Mouse (Mus musculus) embryonic facial prominence, embryonic 11.5 days (tissue): ENCODE measurements around the gene Epha7. TPM values are rescaled to one million over a fixed set of nuclear protein-coding genes. Genes with fewer than 3 reads are reported as not detected.

Experiments used
- ATAC-seq: fragments of 200-750 bp; cut with Nextera tagmentation; replicated peaks from 2 replicates; pipeline ENCODE4 v1.8.0; 2017; ENCODE audit warnings: low read depth; ENCODE audit not compliant: insufficient number of reproducible peaks, low FRiP score, low TSS enrichment
- DNase-seq: peaks from one replicate; pipeline ENCODE4 v3.0.0-alpha.2; 2015; ENCODE audit warnings: low spot score
- H3K27ac ChIP-seq: fragments of 300-500 bp; sonication (generic); replicated peaks from 2 replicates; pipeline ENCODE4 v1.5.1; 2014; ENCODE audit warnings: mild to moderate bottlenecking, low read depth, low read length, control low read depth
- H3K27me3 ChIP-seq: fragments of 300-500 bp; sonication (generic); 2 replicates; pipeline ENCODE4 v1.6.1; 2014; ENCODE audit warnings: mild to moderate bottlenecking, low read length, moderate library complexity, mixed read lengths; ENCODE audit not compliant: control insufficient read depth, insufficient read depth
- H3K36me3 ChIP-seq: fragments of 300-500 bp; sonication (generic); replicated peaks from 2 replicates; pipeline ENCODE4 v1.6.1; 2014; ENCODE audit warnings: low read depth, mild to moderate bottlenecking, low read length, moderate library complexity, mixed read lengths; ENCODE audit not compliant: control insufficient read depth, insufficient read depth
- H3K4me1 ChIP-seq: fragments of 300-500 bp; sonication (generic); 2 replicates; pipeline ENCODE4 v1.6.1; 2014; ENCODE audit warnings: low read length, mixed read lengths; ENCODE audit not compliant: control insufficient read depth, insufficient read depth
- H3K4me2 ChIP-seq: fragments of 300-500 bp; sonication (generic); 2 replicates; pipeline ENCODE4 v1.6.1; 2014; ENCODE audit warnings: low read depth, mild to moderate bottlenecking, control low read depth, low read length, moderate library complexity
- H3K4me3 ChIP-seq: fragments of 300-500 bp; sonication (generic); 2 replicates; pipeline ENCODE4 v1.5.1; 2014; ENCODE audit warnings: low read depth, low read length, control low read depth
- H3K9ac ChIP-seq: fragments of 300-500 bp; sonication (generic); replicated peaks from 2 replicates; pipeline ENCODE4 v1.6.1; 2014; ENCODE audit warnings: mild to moderate bottlenecking, control low read depth, low read length
- H3K9me3 ChIP-seq: fragments of 300-500 bp; sonication (generic); replicated peaks from 2 replicates; pipeline ENCODE4 v1.6.1; 2016; ENCODE audit warnings: mild to moderate bottlenecking, low read length, inconsistent platforms, mixed read lengths; ENCODE audit not compliant: control insufficient read depth
- WGBS: fragments of 180-500 bp; shearing (Covaris S2); extraction: QIAGEN DNeasy Blood & Tissue Kit; methylation state at CpG from one replicate; pipeline ENCODE4 v1.1.7; 2014; 5-methylcytosine and 5-hydroxymethylcytosine counted together
- polyA plus RNA-seq: library from polyadenylated mRNA; unstranded; fragments of >200 nt; fragmentation: Nextera tagmentation; extraction: Ambion mirVana; gene quantifications from 2 replicates; pipeline ENCODE4 v1.2.1, GENCODE M21; 2014

Epha7 gene
- polyA plus RNA-seq, result 56.6 and 57.9 TPM in 2 replicates

DNA sequence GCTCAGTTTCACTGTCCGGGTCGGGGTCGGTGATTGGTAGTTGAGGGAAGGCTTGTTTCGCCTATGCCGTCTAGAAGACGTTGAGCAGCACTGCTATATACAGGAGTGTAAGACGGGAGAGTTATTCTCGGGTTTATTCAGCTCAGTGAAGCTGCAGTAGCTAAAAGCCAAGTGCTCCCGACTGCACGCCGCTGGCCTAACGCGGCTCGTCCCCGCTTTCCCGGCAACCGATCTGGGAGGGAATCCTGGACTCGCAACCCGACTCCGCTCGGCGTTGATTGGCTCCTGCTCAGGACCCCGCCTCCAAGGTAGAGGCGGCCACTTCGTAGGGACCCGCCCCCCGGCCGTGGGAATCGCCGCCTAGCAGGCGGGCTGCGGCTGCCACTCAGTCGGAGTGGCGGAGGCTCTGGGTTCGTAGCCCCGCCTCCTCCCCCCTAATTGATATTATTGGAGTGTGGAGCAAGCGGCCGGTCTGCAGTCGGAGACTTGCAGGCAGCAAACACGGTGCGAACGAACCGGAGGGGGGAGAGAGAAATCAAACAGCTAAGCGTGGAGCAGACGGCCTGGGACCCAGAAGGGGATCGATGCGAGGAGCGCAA, at the start of gene Epha7:
TSS of gene Epha7 (plus strand) at position 441 of the 599 bp plus-strand sequence.
- Histone ChIP-seq H3K27me3 (no peaks in the 10 kb centered on the region), H3K4me2 (peak within 1 kb of the TSS; percentile 82), H3K4me3 (peak within 1 kb of the TSS; percentile 72), H3K4me1 (no peaks in the 10 kb centered on the region), H3K36me3 (no peaks in the 10 kb centered on the region), H3K27ac (peak within 1 kb of the TSS; percentile 94), H3K9ac (peak within 1 kb of the TSS; percentile 95), H3K9me3 (no peaks in the 10 kb centered on the region)
- WGBS, result under 1% methylated on average over 48 of the region's 48 CpGs
- peak; percentile 99 for DNase-seq
- ATAC-seq, result peak; percentile 97

DNA sequence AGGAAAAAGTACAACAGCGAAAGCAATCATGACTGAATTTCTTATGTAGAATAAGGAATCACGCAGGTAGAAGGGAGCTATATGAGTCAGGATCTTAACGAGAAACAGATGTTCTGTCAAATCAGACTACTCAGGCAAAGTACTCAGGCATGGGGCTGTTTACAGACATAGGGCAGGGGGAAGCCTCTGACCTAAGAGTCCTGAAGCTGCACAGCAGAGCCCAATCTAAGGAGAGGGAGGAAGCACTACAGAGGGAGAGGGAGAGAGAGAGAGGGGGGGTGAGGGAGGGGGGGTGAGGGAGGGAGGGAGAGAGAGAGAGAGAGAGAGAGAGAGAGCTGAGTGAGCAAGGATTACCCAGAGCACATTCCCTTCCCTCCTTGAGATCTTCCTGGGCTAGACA, 29.0 kb upstream of the Epha7 start:
- Histone ChIP-seq H3K27me3 (no peaks in the 10 kb centered on the region), H3K4me1 (no peaks in the 10 kb centered on the region), H3K4me3 (no peak overlapping the region), H3K9ac (no peak overlapping the region), H3K4me2 (no peak overlapping the region), H3K9me3 (no peaks in the 10 kb centered on the region), H3K27ac (no peak overlapping the region), H3K36me3 (no peaks in the 10 kb centered on the region)
- ATAC-seq (peak; percentile 100), DNase-seq (peak; percentile 87)
- 12% methylated on average over 3 of the region's 3 CpGs for WGBS

DNA sequence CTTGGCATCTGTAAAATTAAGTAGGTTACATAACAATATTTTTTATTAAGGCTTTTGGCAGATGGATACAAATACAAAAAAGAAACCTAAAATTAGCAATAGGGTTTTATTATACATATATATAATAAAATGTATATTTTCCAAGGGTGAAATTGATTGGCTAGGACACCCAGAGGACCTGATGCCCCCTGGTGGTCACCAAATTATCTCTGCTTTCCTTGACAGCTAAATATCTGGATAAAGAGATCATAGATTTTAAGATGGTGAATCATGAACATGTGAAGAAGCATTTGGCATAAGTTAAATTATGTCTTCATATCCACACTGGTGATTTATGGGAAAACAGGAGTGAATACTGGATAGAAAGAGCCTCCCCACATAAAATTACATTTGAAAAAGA, 4.1 kb upstream of the Epha7 start:
- Histone ChIP-seq H3K4me2 (no peak overlapping the region), H3K27me3 (no peaks in the 10 kb centered on the region), H3K27ac (no peak overlapping the region), H3K9me3 (no peaks in the 10 kb centered on the region), H3K4me3 (no peak overlapping the region), H3K4me1 (no peaks in the 10 kb centered on the region), H3K9ac (no peak overlapping the region), H3K36me3 (no peaks in the 10 kb centered on the region)
- DNase-seq (peak; percentile 69), ATAC-seq (no peak)

DNA sequence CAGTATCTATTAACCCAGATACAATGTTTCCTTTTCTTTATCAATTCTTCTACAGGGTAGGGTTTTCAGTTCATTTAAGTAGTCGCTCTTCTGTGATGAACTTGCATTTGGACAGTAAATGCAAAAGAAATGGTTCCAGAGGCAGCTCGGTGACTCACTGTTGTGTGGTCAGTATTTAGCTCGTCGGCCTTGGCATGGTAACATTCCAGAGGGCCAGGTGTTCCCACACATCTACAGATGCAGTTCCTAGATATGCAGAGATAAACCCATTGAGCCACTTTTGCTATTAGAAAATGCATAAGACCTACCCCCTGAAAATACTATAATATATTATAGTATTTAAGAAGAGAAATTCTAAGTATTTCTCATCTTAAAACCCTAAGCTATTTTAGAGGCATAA, 3.2 kb upstream of the Epha7 start:
- no peaks in the 10 kb centered on the region for H3K4me1 ChIP-seq
- H3K9ac ChIP-seq, result no peak overlapping the region
- no peaks in the 10 kb centered on the region for H3K36me3 ChIP-seq
- DNase-seq (no peak), ATAC-seq (no peak)
- no peak overlapping the region for H3K4me2 ChIP-seq
- no peak overlapping the region for H3K4me3 ChIP-seq
- WGBS, result 71% methylated on average over 4 of the region's 4 CpGs
- H3K27ac ChIP-seq, result no peak overlapping the region
- H3K9me3 ChIP-seq, result no peaks in the 10 kb centered on the region
- H3K27me3 ChIP-seq, result no peaks in the 10 kb centered on the region

DNA sequence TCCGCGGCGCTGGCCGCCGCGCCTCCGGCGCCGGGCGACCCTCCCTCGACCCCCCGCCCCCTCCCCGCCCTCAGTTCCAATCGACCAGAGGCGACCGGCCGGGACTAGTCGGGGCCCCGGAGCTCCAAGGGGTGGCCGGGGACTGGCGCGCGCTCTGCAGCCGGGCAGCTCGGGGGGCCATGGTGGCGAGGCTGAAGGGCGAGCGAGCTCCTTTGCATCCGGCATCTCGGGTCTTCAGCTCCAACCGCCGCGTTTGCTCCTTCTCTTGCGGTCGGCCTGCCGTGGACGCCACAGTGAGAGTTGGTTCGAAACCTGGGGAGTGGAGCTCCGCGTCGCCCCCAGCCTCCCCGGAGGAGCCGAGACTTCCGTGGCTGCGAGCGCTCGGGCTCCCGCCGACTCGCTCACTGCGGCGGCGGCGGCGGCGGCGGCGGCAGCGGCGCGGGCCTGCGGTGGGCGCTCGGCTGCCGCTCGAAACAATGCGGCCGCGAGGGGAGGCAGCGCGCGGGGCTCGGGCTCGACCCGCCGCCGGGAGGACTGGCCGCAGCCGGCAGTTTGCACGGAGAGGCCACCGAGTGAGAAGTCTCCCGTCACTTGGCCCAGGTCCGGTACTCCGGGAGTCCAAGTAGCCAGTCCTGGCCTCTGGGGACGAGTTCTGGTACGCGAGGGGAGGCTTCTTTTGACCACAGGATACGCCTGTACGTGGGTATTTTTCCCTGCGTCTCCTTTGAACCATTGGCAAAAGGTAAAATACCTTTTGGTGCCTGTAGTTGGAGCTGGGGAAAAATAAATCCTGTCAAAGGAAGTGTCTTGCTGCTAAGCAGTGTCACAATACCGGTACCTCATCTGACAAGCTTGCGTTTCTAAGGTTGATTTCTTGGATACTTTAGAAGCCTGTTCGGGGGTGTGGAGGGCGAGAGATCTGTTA, 882 bp downstream of the Epha7 start:
- under 1% methylated on average over 78 of the region's 94 CpGs for WGBS
- Histone ChIP-seq H3K4me1 (no peaks in the 10 kb centered on the region), H3K9me3 (no peaks in the 10 kb centered on the region), H3K4me2 (peak overlapping the region; percentile 82), H3K9ac (peak overlapping the region; percentile 95), H3K27ac (peak overlapping the region; percentile 94), H3K36me3 (no peaks in the 10 kb centered on the region), H3K4me3 (peak overlapping the region; percentile 72), H3K27me3 (no peaks in the 10 kb centered on the region)
- peak; percentile 50 for ATAC-seq
- DNase-seq, result peak; percentile 67

DNA sequence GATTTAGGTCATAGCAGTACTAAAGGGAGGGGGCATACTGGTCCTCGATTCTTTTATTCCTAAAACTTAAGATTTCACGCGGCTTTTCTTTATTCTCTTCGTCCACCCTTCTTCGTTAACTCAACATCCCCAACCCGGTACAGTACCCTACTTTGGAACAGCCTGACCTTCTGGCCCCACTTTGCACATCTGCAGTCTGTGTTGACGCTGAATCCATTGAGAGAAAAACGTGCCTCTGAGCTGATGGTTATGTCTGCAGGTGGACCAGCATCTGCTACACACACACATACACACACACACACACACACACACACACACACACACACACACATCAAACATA, 1.5 kb downstream of the Epha7 start:
- Histone ChIP-seq H3K4me3 (peak overlapping the region; percentile 72), H3K27me3 (no peaks in the 10 kb centered on the region), H3K36me3 (no peaks in the 10 kb centered on the region), H3K4me2 (peak overlapping the region; percentile 82), H3K9ac (peak overlapping the region; percentile 95), H3K27ac (peak overlapping the region; percentile 87; the same call in 1 of the 2 replicates), H3K9me3 (no peaks in the 10 kb centered on the region), H3K4me1 (no peaks in the 10 kb centered on the region)
- ATAC-seq, result no peak
- peak; percentile 52 for DNase-seq
- WGBS, result 1% methylated on average over 8 of the region's 8 CpGs

DNA sequence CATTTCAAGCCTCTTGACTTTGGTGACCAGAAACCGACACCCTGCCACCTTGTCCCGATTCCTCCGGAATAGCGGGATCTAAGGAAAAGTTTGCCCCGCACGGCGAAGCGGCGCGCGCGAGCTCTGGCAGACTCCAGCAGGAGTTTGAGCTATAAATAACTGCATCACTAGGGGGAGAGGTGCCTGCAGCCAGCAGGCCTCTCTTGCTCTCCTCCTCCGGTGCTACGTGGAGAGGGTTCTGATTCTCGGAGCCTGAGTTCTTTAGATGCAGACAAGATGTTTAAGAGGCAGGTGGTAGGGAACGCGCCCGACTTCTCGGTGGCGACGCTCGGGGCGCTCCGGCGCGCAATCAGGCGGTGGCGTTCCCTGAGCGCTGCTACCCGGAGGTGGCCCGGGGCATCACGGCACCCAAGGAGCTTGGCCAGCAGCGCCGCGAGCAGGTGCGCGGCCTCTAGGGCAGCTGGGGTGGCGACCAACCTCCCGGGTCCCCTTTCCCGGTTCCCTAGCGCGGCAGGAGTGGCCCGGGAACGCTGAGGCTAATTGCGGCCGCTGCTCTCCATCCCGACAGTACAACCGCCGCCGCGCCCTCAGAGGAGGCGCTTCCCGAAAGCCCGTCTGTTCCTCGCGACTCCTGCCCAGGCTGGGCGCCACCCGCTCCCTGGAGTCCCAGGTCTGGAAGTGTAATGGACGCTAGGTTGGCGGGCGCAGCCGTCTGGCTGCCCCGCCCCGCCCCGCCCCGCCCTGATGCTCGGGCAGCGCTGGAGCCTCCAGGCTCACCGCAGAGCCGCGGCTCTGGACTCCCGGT, 2.1 kb downstream of the Epha7 start:
- ATAC-seq, result peak; percentile 11; the same call in 1 of the 2 replicates
- H3K9ac ChIP-seq, result peak overlapping the region; percentile 95
- peak; percentile 79 for DNase-seq
- WGBS, result 0% methylated on average over 62 of the region's 72 CpGs
- H3K36me3 ChIP-seq, result no peaks in the 10 kb centered on the region
- peak overlapping the region; percentile 87 for H3K27ac ChIP-seq
- no peaks in the 10 kb centered on the region for H3K9me3 ChIP-seq
- no peaks in the 10 kb centered on the region for H3K27me3 ChIP-seq
- peak overlapping the region; percentile 72 for H3K4me3 ChIP-seq
- H3K4me2 ChIP-seq, result peak overlapping the region; percentile 82
- H3K4me1 ChIP-seq, result no peaks in the 10 kb centered on the region
